Mouse (Mus musculus): ENCODE measurements around the gene Olfr1174-ps. TPM values are rescaled to one million over a fixed set of nuclear protein-coding genes. Genes with fewer than 3 reads are reported as not detected.

Olfr1174-ps gene
- polyA plus RNA-seq (2015; fragmentation: Nextera tagmentation; extraction: Ambion mirVana): not detected in 2 replicates

DNA sequence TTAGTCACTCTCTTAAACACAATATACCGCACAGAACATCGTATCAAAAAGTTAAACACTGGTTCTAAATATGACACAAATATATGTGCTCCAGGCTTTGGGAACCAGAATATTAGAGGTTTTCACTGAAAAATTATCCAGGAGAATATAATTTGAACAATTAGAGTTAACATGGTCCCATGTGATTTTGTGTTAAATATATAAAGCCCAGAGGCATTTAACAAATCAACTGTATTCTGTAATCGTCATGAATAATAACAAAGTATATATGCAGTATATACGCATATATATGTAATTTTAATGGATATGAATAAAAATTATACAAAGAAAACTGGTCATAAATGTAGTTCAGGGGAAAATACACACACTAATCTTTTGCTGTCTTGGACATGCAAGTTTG is at the start of gene Olfr1174-ps:
Olfr1174-ps (minus strand) TSS at position 101 of the 400 bp plus-strand sequence.
- H3K36me3 ChIP-seq: no peaks in the 10 kb centered on the region
- H3K4me2 ChIP-seq: no peak within 1 kb of the TSS
- ATAC-seq (ENCODE audit: low FRiP score): no peak
- H3K9me3 ChIP-seq: no peaks in the 10 kb centered on the region
- H3K9ac ChIP-seq: no peak within 1 kb of the TSS
- 92% methylated on average over 4 of the region's 4 CpGs for WGBS
- H3K4me3 ChIP-seq: no peak within 1 kb of the TSS
- H3K27me3 ChIP-seq: no peaks in the 10 kb centered on the region
- H3K4me1 ChIP-seq (replicated peaks): no peaks in the 10 kb centered on the region
- H3K27ac ChIP-seq: no peak within 1 kb of the TSS

DNA sequence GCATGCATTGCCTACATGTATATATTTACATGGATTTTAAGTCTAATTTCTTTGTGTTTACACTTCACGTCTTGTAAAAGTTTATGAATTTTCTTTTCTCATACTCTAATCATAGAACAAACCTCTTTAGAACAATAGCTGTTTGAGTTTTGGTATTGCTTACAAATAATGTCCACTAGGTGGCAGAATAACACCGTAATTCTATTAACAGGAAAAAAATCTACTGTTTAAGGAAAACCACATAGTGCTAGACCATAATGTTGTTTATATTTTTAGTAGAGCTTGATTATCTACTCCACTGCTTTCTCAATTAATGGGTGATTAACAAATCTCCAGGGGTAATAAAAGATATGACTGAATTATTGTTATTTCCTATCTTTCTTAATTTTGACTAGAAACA is 41.4 kb upstream of the Olfr1174-ps start:
- Histone ChIP-seq H3K27me3 (no peaks in the 10 kb centered on the region), H3K4me2 (no peak overlapping the region), H3K4me1 (replicated peaks) (no peaks in the 10 kb centered on the region), H3K36me3 (no peaks in the 10 kb centered on the region), H3K9ac (no peak overlapping the region), H3K9me3 (no peaks in the 10 kb centered on the region), H3K27ac (no peak overlapping the region), H3K4me3 (no peak overlapping the region)
- ATAC-seq (ENCODE audit: low FRiP score): peak; percentile 66
- 5% methylated on average over 2 of the region's 2 CpGs for WGBS

DNA sequence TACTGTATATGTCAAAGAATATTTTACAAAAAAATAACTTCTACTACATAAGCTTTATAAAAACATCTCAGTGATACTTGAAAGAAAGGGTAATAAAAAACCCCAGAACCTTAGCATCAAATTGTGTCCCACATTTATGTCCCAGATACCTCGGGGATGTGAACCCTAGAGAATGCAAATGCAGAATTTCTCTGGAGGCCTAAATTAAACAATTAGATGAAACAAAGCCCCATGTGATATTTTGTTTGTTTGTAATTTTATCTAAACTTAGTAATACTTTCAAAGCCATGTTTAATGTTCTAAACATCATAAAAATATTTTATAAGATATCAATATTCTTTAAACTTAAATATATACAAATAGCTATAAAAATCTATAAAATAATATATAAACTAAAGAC is 31.5 kb upstream of the Olfr1174-ps start, which contains the start of gene Olfr1177-ps:
Olfr1177-ps (minus strand) TSS at position 101 of the 400 bp plus-strand sequence.
- H3K4me2 ChIP-seq: no peak within 1 kb of the TSS
- H3K27me3 ChIP-seq: no peaks in the 10 kb centered on the region
- H3K4me1 ChIP-seq (replicated peaks): no peaks in the 10 kb centered on the region
- no peak within 1 kb of the TSS for H3K27ac ChIP-seq
- H3K9ac ChIP-seq: no peak within 1 kb of the TSS
- ATAC-seq (ENCODE audit: low FRiP score): no peak
- no peaks in the 10 kb centered on the region for H3K9me3 ChIP-seq
- no peaks in the 10 kb centered on the region for H3K36me3 ChIP-seq
- WGBS: 89% methylated on average over 1 of the region's 1 CpGs
- H3K4me3 ChIP-seq: no peak within 1 kb of the TSS

DNA sequence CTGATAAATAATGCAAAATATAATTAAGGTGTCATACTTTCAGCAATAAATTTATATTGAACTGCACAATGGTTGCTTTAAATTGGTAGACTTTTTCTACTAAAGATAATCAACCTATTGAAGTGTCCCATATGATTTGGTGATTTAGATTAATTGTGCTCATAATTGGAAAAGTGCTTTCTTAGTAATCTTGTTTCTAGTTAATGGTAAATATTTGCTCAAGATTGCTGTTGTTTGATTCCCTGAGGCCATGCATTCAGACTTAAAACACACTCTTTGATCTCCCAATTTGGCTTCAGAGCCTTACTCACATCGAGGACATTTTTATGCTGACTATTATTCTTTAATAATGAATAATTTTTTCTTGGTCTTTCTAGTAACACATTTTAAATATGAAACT is 21.5 kb upstream of the Olfr1174-ps start, which contains the start of gene Olfr1176:
Olfr1176 (plus strand) TSS at position 301 of the 400 bp plus-strand sequence.
- Histone ChIP-seq H3K4me3 (no peak within 1 kb of the TSS), H3K4me2 (no peak within 1 kb of the TSS), H3K27me3 (no peaks in the 10 kb centered on the region), H3K27ac (no peak within 1 kb of the TSS), H3K36me3 (no peaks in the 10 kb centered on the region), H3K9ac (no peak within 1 kb of the TSS), H3K4me1 (replicated peaks) (no peaks in the 10 kb centered on the region), H3K9me3 (no peaks in the 10 kb centered on the region)
- no peak for ATAC-seq (ENCODE audit: low FRiP score)
- 78% methylated on average over 1 of the region's 1 CpGs for WGBS

DNA sequence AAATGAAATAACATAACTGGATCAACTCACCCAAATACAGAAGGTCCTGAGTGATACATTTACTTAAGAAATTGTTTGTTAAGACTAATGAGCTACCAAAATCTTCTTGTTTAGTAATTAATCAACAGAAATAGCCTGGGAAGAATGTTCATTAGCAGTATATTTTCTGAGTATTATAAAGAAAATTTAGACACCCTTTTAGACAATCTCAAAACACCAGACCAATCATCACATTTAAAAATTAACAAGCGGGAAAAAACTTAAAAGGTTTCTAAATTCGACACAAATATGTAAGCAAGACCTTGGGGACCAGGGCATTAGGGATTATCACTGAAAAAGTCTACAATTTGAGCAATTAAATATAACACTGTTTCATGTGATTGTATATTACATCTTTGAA is 12.2 kb upstream of the Olfr1174-ps start, which contains the start of gene Olfr1175-ps:
Olfr1175-ps (minus strand) TSS at position 101 of the 400 bp plus-strand sequence.
- Histone ChIP-seq H3K9me3 (no peaks in the 10 kb centered on the region), H3K4me1 (replicated peaks) (no peaks in the 10 kb centered on the region), H3K4me3 (no peak within 1 kb of the TSS), H3K27ac (no peak within 1 kb of the TSS), H3K9ac (no peak within 1 kb of the TSS), H3K4me2 (no peak within 1 kb of the TSS), H3K36me3 (no peaks in the 10 kb centered on the region), H3K27me3 (no peaks in the 10 kb centered on the region)
- no peak for ATAC-seq (ENCODE audit: low FRiP score)
- WGBS: 92% methylated on average over 2 of the region's 2 CpGs

DNA sequence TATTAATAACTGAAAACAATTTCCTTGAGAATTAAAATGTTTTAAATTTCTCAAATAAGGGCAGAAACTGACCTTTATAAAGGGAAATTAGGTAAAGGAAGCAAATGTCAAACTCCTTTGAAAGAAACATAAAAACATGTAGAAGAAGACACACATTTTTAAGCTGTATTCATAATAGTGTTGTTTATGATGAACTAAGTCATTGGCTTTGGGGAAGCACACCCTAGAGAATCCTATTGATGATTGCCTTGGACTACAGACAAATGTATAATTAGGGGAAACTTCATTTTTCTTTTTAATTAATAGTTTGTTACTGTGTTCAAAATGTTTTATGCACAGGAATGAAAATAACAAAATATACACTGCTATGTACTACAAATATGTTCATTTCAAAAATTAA is 35.2 kb downstream of the Olfr1174-ps start, which contains the start of gene Olfr1173:
Olfr1173 (minus strand) TSS at position 101 of the 400 bp plus-strand sequence.
- no peak within 1 kb of the TSS for H3K4me2 ChIP-seq
- H3K4me1 ChIP-seq (replicated peaks): no peaks in the 10 kb centered on the region
- H3K27ac ChIP-seq: no peak within 1 kb of the TSS
- no peak within 1 kb of the TSS for H3K4me3 ChIP-seq
- H3K9me3 ChIP-seq: no peaks in the 10 kb centered on the region
- H3K36me3 ChIP-seq: no peaks in the 10 kb centered on the region
- no peak for ATAC-seq (ENCODE audit: low FRiP score)
- no peaks in the 10 kb centered on the region for H3K27me3 ChIP-seq
- H3K9ac ChIP-seq: no peak within 1 kb of the TSS

Other genes starting within 250 kb of the Olfr1174-ps start
- gene Olfr1163, start 243.3 kb downstream of the Olfr1174-ps start, polyA plus RNA-seq (2015; fragmentation: Nextera tagmentation; extraction: Ambion mirVana): not detected in 2 replicates
- not detected in 2 replicates for gene Olfr1164, start 221.2 kb downstream of the Olfr1174-ps start, polyA plus RNA-seq (2015; fragmentation: Nextera tagmentation; extraction: Ambion mirVana)
- not detected in 2 replicates for gene Olfr1166, start 186.9 kb downstream of the Olfr1174-ps start, polyA plus RNA-seq (2015; fragmentation: Nextera tagmentation; extraction: Ambion mirVana)
- gene Olfr1167, start 159.9 kb downstream of the Olfr1174-ps start, polyA plus RNA-seq (2015; fragmentation: Nextera tagmentation; extraction: Ambion mirVana): not detected in 2 replicates
- not detected in 2 replicates for gene Olfr1168, start 133.3 kb downstream of the Olfr1174-ps start, polyA plus RNA-seq (2015; fragmentation: Nextera tagmentation; extraction: Ambion mirVana)
- gene Olfr1170, start 86.8 kb downstream of the Olfr1174-ps start, polyA plus RNA-seq (2015; fragmentation: Nextera tagmentation; extraction: Ambion mirVana): not detected in 2 replicates
- not detected in 2 replicates for gene Olfr1173, start 35.3 kb downstream of the Olfr1174-ps start, polyA plus RNA-seq (2015; fragmentation: Nextera tagmentation; extraction: Ambion mirVana)
- gene Olfr1175-ps, start 12.1 kb upstream of the Olfr1174-ps start, polyA plus RNA-seq (2015; fragmentation: Nextera tagmentation; extraction: Ambion mirVana): not detected in 2 replicates
- gene Olfr1176, start 21.6 kb upstream of the Olfr1174-ps start, polyA plus RNA-seq (2015; fragmentation: Nextera tagmentation; extraction: Ambion mirVana): not detected in 2 replicates
- not detected in 2 replicates for gene Olfr1177-ps, start 31.4 kb upstream of the Olfr1174-ps start, polyA plus RNA-seq (2015; fragmentation: Nextera tagmentation; extraction: Ambion mirVana)
- not detected in 2 replicates for gene Olfr1178, start 71.9 kb upstream of the Olfr1174-ps start, polyA plus RNA-seq (2015; fragmentation: Nextera tagmentation; extraction: Ambion mirVana)
- gene Olfr1179, start 91.3 kb upstream of the Olfr1174-ps start, polyA plus RNA-seq (2015; fragmentation: Nextera tagmentation; extraction: Ambion mirVana): not detected in 2 replicates
- gene Olfr1180, start 104.0 kb upstream of the Olfr1174-ps start, polyA plus RNA-seq (2015; fragmentation: Nextera tagmentation; extraction: Ambion mirVana): not detected in 2 replicates
- gene Olfr1181, start 111.0 kb upstream of the Olfr1174-ps start, polyA plus RNA-seq (2015; fragmentation: Nextera tagmentation; extraction: Ambion mirVana): not detected in 2 replicates
- not detected in 2 replicates for gene Gm13757, start 134.0 kb upstream of the Olfr1174-ps start, polyA plus RNA-seq (2015; fragmentation: Nextera tagmentation; extraction: Ambion mirVana)
- not detected in 2 replicates for gene Olfr1183, start 139.7 kb upstream of the Olfr1174-ps start, polyA plus RNA-seq (2015; fragmentation: Nextera tagmentation; extraction: Ambion mirVana)
- not detected in 2 replicates for gene Olfr1184, start 168.5 kb upstream of the Olfr1174-ps start, polyA plus RNA-seq (2015; fragmentation: Nextera tagmentation; extraction: Ambion mirVana)
- gene Olfr1185-ps1, start 178.2 kb upstream of the Olfr1174-ps start, polyA plus RNA-seq (2015; fragmentation: Nextera tagmentation; extraction: Ambion mirVana): not detected in 2 replicates
- gene Olfr1186, start 203.4 kb upstream of the Olfr1174-ps start, polyA plus RNA-seq (2015; fragmentation: Nextera tagmentation; extraction: Ambion mirVana): not detected in 2 replicates
- gene Olfr1188, start 241.8 kb upstream of the Olfr1174-ps start, polyA plus RNA-seq (2015; fragmentation: Nextera tagmentation; extraction: Ambion mirVana): not detected in 2 replicates